Mouse (Mus musculus) intestine, embryonic 14.5 days (tissue): ENCODE results near the gene Alkbh2. TPM values are rescaled to one million over a fixed set of nuclear protein-coding genes. Genes with fewer than 3 reads are reported as not detected.

ENCODE experiments used
- ATAC-seq: fragments of 200-750 bp; cut with Nextera tagmentation; replicated peaks from 2 replicates; pipeline ENCODE4 v1.8.0; 2017; ENCODE audit warnings: low read depth, moderate number of reproducible peaks, moderate TSS enrichment, moderate library complexity; ENCODE audit not compliant: low FRiP score, low TSS enrichment
- DNase-seq: peaks from one replicate; pipeline ENCODE4 v3.0.0-alpha.2; 2018; ENCODE audit warnings: low spot score
- H3K27ac ChIP-seq: fragments of 300-500 bp; sonication (generic); 2 replicates; pipeline ENCODE4 v1.5.1; 2014; ENCODE audit warnings: low read depth, mild to moderate bottlenecking, control low read depth
- H3K27me3 ChIP-seq: fragments of 300-500 bp; sonication (generic); replicated peaks from 2 replicates; pipeline ENCODE4 v1.6.1; 2014; ENCODE audit warnings: low read length, control low read depth; ENCODE audit not compliant: control insufficient read depth, insufficient read depth
- H3K36me3 ChIP-seq: fragments of 300-500 bp; sonication (generic); 2 replicates; pipeline ENCODE4 v1.6.1; 2014; ENCODE audit warnings: low read length, control low read depth; ENCODE audit not compliant: control insufficient read depth, insufficient read depth
- H3K4me1 ChIP-seq: fragments of 300-500 bp; sonication (generic); replicated peaks from 2 replicates; pipeline ENCODE4 v1.6.1; 2014; ENCODE audit warnings: low read length, control low read depth, mixed read lengths; ENCODE audit not compliant: control insufficient read depth, insufficient read depth
- H3K4me2 ChIP-seq: fragments of 300-500 bp; sonication (generic); 2 replicates; pipeline ENCODE4 v1.6.1; 2014; ENCODE audit warnings: low read length
- H3K4me3 ChIP-seq: fragments of 300-500 bp; sonication (generic); 2 replicates; pipeline ENCODE4 v1.5.1; 2014; ENCODE audit warnings: low read depth, low read length, control low read depth, mixed read lengths
- H3K9ac ChIP-seq: fragments of 300-500 bp; sonication (generic); 2 replicates; pipeline ENCODE4 v1.6.1; 2014; ENCODE audit warnings: mild to moderate bottlenecking, low read length
- H3K9me3 ChIP-seq: fragments of 300-500 bp; sonication (generic); 2 replicates; pipeline ENCODE4 v1.6.1; 2016; ENCODE audit warnings: low read length, control low read depth; ENCODE audit not compliant: control insufficient read depth
- WGBS: fragments of 180-500 bp; shearing (Covaris S2); extraction: QIAGEN DNeasy Blood & Tissue Kit; methylation state at CpG from one replicate; pipeline ENCODE4 v1.1.7; 2014; 5-methylcytosine and 5-hydroxymethylcytosine counted together
- polyA plus RNA-seq: library from polyadenylated mRNA; unstranded; fragments of >200 nt; fragmentation: Nextera tagmentation; extraction: Ambion mirVana; gene quantifications from 2 replicates; pipeline ENCODE4 v1.2.1, GENCODE M21; 2014

The Alkbh2 gene
- polyA plus RNA-seq, 1 experiment from 2014 or later = 9.4 TPM

DNA sequence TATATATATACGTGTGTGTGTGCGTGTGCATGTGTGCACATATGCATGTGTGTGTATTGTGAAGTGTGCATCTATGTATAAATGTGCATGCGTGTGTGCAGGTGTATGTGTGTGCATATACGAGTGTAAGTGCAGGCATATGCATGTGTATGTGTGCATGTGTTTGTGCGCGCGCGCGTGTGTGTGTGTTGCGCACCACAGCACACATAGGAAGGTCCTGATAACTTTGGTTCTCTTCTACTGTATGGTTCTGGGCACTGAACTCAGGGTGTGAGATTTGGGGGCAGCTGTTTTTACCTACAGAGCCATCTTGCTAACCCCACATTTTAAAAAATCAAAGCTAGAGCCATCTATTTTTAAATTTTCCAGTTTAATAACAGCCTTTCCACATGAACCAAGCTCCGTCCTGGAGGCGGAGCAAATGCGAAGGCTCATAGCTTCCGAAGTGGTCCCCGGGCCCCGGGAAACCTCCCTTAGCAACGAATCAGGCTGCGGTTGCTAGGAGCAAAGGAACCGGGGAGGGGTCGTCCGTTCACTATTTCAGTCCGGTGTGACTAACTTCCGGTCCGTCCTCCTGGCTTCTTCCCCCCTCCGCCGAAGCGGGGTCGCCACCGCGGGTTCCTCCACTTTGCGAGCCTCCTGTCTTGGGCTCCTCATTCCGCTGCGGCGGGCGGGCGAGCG, 28.2 kb downstream of the Alkbh2 start:
- DNase-seq = peak; percentile 99
- Histone ChIP-seq H3K9ac (peak overlapping the region; percentile 81), H3K9me3 (no peaks in the 10 kb centered on the region), H3K27ac (0 out of 2 replicates have a peak overlapping the region, but pooled peaks have one; percentile 16), H3K4me1 (peaks cover 11% of the 10 kb centered on the region), H3K4me3 (peak overlapping the region; percentile 89), H3K27me3 (no peaks in the 10 kb centered on the region), H3K36me3 (peaks cover 12% of the 10 kb centered on the region), H3K4me2 (peak overlapping the region; percentile 98)
- 8% methylated on average over 37 of the region's 37 CpGs for WGBS
- ATAC-seq = peak; percentile 88

DNA sequence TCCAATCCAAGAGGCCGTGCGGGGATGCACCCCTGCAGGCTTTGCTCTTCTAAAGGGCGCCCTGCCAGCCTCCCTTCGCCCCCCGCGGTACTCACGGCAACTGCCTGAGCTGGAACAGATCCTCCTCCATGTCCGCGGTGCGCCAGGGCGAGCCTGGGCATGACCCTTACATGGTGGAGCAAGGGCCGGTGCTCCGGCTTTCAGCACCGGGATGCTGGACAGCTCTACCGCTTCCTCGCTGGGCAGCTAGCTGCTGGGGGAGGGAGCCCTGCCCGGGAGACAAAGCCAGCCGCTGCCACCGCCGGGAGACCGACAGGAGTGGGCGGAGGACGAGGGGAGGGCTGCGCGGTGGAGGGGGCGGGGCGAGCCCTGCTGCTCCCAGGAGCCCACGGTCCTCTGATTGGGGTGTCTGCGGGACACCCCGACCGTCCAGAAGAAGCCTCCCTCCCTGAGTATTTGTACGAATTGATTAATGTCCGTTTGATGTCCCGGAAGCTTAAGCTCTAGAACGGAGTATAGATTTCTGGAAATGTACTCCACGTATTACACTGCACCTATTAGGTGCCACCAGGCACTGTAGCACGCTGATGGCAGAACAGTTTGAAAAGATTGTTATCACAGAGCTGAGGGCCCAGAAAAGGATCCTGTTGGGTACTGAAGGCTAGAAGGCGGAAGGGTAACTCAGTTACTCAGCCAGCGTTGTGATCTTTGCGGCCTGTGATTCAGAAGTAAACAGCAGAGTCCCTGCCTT, 36.8 kb downstream of the Alkbh2 start, which contains the start of gene Svop:
TSS of gene Svop (minus strand) at position 514 of the 751 bp plus-strand sequence.
- Histone ChIP-seq H3K4me1 (peaks cover 4% of the 10 kb centered on the region; the same call in 1 of the 2 replicates), H3K9me3 (no peaks in the 10 kb centered on the region), H3K27ac (no peak within 1 kb of the TSS), H3K9ac (no peak within 1 kb of the TSS), H3K4me2 (peak within 1 kb of the TSS; percentile 58), H3K27me3 (no peaks in the 10 kb centered on the region), H3K36me3 (no peaks in the 10 kb centered on the region), H3K4me3 (peak within 1 kb of the TSS; percentile 24)
- DNase-seq (peak; percentile 92), ATAC-seq (no peak; the same call in 1 of the 2 replicates)
- WGBS = 2% methylated on average over 39 of the region's 40 CpGs

DNA sequence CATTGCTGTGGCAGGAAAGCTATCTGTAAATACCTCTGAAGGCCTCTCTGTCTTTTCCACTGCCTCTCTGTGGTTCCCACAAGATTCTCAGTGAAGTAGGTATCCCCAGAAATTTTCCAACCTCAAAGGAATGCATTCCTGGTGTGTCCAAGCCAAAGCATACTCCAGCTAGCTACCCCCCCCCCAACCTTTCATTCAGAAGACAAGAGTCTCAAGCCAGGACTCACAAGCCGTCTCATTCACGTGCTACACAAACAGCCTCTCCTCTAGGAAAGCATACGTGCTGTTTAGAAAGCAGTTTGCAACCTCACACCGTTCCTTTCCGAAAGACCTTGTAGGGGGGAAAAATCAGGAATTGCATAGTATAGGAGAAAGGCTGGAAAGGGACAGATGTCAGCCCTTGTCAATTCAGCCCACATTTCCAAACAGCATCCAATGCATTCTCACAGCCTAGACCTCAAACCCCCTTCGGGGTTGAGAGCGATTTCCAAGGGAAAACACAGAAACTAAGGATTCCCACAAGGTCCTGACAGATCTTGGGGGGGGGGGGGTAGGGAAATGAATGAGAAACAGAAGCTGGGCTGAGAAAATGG, 37.5 kb downstream of the Alkbh2 start:
- Histone ChIP-seq H3K9me3 (no peaks in the 10 kb centered on the region), H3K27ac (no peak overlapping the region), H3K4me3 (0 out of 2 replicates have a peak overlapping the region, but pooled peaks have one; percentile 24), H3K4me2 (no peak overlapping the region; the same call in 1 of the 2 replicates), H3K27me3 (no peaks in the 10 kb centered on the region), H3K9ac (no peak overlapping the region), H3K4me1 (peaks cover 4% of the 10 kb centered on the region; the same call in 1 of the 2 replicates), H3K36me3 (no peaks in the 10 kb centered on the region)
- DNase-seq = no peak
- 24% methylated on average over 7 of the region's 7 CpGs for WGBS
- ATAC-seq = no peak

DNA sequence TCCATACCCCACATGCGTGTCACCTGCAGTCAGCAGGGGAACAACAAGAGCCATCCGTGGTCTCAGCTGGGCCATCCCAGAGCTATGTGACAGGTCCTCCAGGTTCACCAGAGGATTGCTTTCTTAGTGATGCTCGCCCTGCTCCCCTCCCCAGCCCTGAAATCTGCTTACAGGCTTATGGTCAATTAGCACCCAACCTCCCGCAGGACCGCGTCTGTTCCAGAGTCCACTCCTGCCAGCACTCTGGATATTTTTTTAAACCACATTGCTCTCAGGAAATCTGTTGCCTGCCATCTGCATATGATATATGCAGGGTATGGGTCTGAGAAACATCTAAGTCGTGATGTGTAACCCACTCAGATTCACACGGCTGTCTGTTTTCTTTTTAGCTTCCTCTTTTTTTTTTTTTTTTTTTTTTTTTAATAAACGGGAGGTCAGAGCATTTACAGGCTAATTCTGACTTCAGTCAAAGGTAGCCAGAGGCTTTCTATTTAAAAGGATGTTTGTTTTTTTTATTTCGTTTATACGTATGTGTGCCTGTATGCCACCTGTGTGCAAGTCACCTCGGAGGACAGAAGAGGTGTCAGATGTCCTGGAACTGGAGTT, 40.0 kb downstream of the Alkbh2 start:
- WGBS = 72% methylated on average over 12 of the region's 12 CpGs
- no peak for DNase-seq
- no peaks in the 10 kb centered on the region for H3K27me3 ChIP-seq

DNA sequence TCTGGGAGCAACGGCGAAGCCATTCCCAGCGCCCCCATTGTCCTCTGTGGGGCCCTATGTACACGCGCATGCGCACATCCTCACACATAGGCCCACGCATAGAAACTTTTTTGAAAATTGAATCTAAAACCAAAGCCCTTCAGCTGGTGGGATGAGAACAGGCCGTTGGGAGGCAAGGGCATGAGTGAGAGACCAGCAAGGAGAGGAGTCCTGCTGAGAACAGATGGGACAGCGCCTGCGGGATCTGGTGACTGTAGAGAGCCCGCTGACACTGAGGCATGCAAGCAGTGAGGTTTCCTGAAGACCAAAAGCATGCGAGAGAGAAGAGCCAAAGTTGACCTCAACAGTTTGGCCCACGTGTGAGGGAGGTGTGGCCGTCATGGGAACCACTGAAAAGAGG, 42.5 kb downstream of the Alkbh2 start:
- no peaks in the 10 kb centered on the region for H3K9me3 ChIP-seq
- 74% methylated on average over 14 of the region's 14 CpGs for whole genome bisulfite sequencing
- no peak overlapping the region for H3K9ac ChIP-seq
- DNase-seq (no peak), ATAC-seq (no peak)
- no peak overlapping the region for H3K27ac ChIP-seq
- H3K36me3 ChIP-seq = no peaks in the 10 kb centered on the region
- H3K4me2 ChIP-seq = no peak overlapping the region
- H3K27me3 ChIP-seq = no peaks in the 10 kb centered on the region
- H3K4me3 ChIP-seq = no peak overlapping the region
- H3K4me1 ChIP-seq = no peaks in the 10 kb centered on the region

More for the DNA sequence above, 40.0 kb downstream of the Alkbh2 start:
- Histone ChIP-seq H3K4me3 (no peak overlapping the region), H3K4me2 (no peak overlapping the region), H3K4me1 (peaks cover 4% of the 10 kb centered on the region; the same call in 1 of the 2 replicates), H3K9ac (no peak overlapping the region), H3K9me3 (no peaks in the 10 kb centered on the region), H3K27ac (no peak overlapping the region), H3K36me3 (no peaks in the 10 kb centered on the region)
- no peak for ATAC-seq

DNA sequence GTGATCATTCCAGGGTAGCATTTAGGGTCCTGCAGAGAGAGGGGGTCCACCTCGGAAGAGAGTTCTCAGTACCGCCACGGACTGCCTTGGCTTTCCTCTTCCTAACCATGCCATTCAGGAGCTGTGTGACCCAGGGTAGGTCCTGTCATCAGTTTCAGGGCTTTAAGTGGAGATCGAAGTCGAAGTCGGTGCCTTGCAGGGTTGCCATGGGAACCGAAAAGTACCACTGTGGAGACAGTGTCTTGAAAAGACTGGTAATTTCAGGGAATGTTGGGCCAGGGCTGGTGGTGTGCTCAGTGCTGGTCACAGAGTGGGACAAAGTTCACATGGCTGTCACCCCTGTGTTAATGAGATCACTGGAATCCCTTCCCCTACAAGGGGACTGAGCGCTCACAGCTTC, 51.0 kb downstream of the Alkbh2 start:
- Histone ChIP-seq H3K4me1 (no peaks in the 10 kb centered on the region), H3K27ac (no peak overlapping the region), H3K9me3 (no peaks in the 10 kb centered on the region), H3K4me2 (no peak overlapping the region), H3K36me3 (no peaks in the 10 kb centered on the region), H3K9ac (no peak overlapping the region), H3K27me3 (no peaks in the 10 kb centered on the region), H3K4me3 (no peak overlapping the region)
- no peak for DNase-seq
- no peak for ATAC-seq
- 66% methylated on average over 8 of the region's 8 CpGs for WGBS

Other genes with a start within 250 kb of the Alkbh2 start
- 185 and 200 TPM in 2 replicates for gene Coro1c, start 219.5 kb downstream of the Alkbh2 start, polyA plus RNA-seq
- 19.4 and 19.6 TPM in 2 replicates for gene Ssh1, start 134.3 kb downstream of the Alkbh2 start, polyA plus RNA-seq
- 5.1 and 5.7 TPM in 2 replicates for gene Dao, start 124.5 kb downstream of the Alkbh2 start, polyA plus RNA-seq
- 10.1 and 11.4 TPM in 2 replicates for gene Usp30, start 62.8 kb downstream of the Alkbh2 start, polyA plus RNA-seq
- 3.1 and 3.7 TPM in 2 replicates for gene Svop, start 36.6 kb downstream of the Alkbh2 start, polyA plus RNA-seq
- gene Ung, start 2.2 kb upstream of the Alkbh2 start, polyA plus RNA-seq = 38.2 and 41.6 TPM in 2 replicates
- 2.3 and 2.4 TPM in 2 replicates for gene Acacb, start 18.3 kb upstream of the Alkbh2 start, polyA plus RNA-seq
- not detected in 2 replicates for gene Foxn4, start 145.6 kb upstream of the Alkbh2 start, polyA plus RNA-seq
- 4.4 and 4.6 TPM in 2 replicates for gene Myo1h, start 160.9 kb upstream of the Alkbh2 start, polyA plus RNA-seq